Mouse (Mus musculus): ENCODE data around the gene Pla1a. TPM values are rescaled to one million over a fixed set of nuclear protein-coding genes. Genes with fewer than 3 reads are reported as not detected.
A peak's percentile ranks its signal among the peaks of the same experiment; 100 is the strongest.

Gene Pla1a
- polyA plus RNA-seq, 1 experiment = not detected

- no peaks in the 10 kb centered on the region for H3K9me3 ChIP-seq
- peaks cover 78% of the 10 kb centered on the region for H3K4me1 ChIP-seq
- TF ChIP-seq GATA1 (IDR thresholded peaks at IDR 0.05; ENCODE audit: borderline replicate concordance, low read length) = no peak
- TF ChIP-seq FLI1 (IDR thresholded peaks at IDR 0.05; ENCODE audit: low read length) = no peak
- H3K36me3 ChIP-seq (replicated peaks; ENCODE audit: low read length) = no peaks in the 10 kb centered on the region
- peak overlapping the region; percentile 62 for H3K4me3 ChIP-seq (replicated peaks)
- H3K27me3 ChIP-seq (replicated peaks) = no peaks in the 10 kb centered on the region
These were observed 38.7 kb downstream of the Pla1a start for GRCm38 (mm10) chr16:38394191-38394618.

- Histone ChIP-seq H3K27me3 (replicated peaks) (no peaks in the 10 kb centered on the region), H3K9me3 (no peaks in the 10 kb centered on the region), H3K4me3 (replicated peaks) (no peak overlapping the region), H3K4me1 (peaks cover 82% of the 10 kb centered on the region), H3K36me3 (replicated peaks; ENCODE audit: low read length) (no peaks in the 10 kb centered on the region)
- TF ChIP-seq GATA1 (IDR thresholded peaks at IDR 0.05; ENCODE audit: borderline replicate concordance, low read length) (no peak), FLI1 (IDR thresholded peaks at IDR 0.05; ENCODE audit: low read length) (no peak)
These were observed 40.6 kb downstream of the Pla1a start for GRCm38 (mm10) chr16:38392126-38392894.

GRCm38 (mm10) chr16:38390322-38390721 is 42.6 kb downstream of the Pla1a start:
- H3K4me3 ChIP-seq (replicated peaks) = no peak overlapping the region
- H3K27me3 ChIP-seq (replicated peaks) = no peaks in the 10 kb centered on the region
- TF ChIP-seq GATA1 (IDR thresholded peaks at IDR 0.05; ENCODE audit: borderline replicate concordance, low read length) (no peak), FLI1 (IDR thresholded peaks at IDR 0.05; ENCODE audit: low read length) (no peak)
- H3K4me1 ChIP-seq = peaks cover 80% of the 10 kb centered on the region
- no peaks in the 10 kb centered on the region for H3K36me3 ChIP-seq (replicated peaks; ENCODE audit: low read length)
- no peaks in the 10 kb centered on the region for H3K9me3 ChIP-seq

GRCm38 (mm10) chr16:38389284-38389893 is 43.6 kb downstream of the Pla1a start:
- no peak for TF ChIP-seq GATA1 (IDR thresholded peaks at IDR 0.05; ENCODE audit: borderline replicate concordance, low read length)
- no peak for TF ChIP-seq FLI1 (IDR thresholded peaks at IDR 0.05; ENCODE audit: low read length)
- peak overlapping the region; percentile 30 for H3K4me3 ChIP-seq (replicated peaks)
- no peaks in the 10 kb centered on the region for H3K9me3 ChIP-seq
- H3K4me1 ChIP-seq = peaks cover 80% of the 10 kb centered on the region
- H3K27me3 ChIP-seq (replicated peaks) = no peaks in the 10 kb centered on the region
- H3K36me3 ChIP-seq (replicated peaks; ENCODE audit: low read length) = no peaks in the 10 kb centered on the region

- Histone ChIP-seq H3K4me1 (peaks cover 79% of the 10 kb centered on the region), H3K27me3 (replicated peaks) (no peaks in the 10 kb centered on the region), H3K4me3 (replicated peaks) (no peak overlapping the region), H3K36me3 (replicated peaks; ENCODE audit: low read length) (no peaks in the 10 kb centered on the region), H3K9me3 (no peaks in the 10 kb centered on the region)
- no peak for TF ChIP-seq GATA1 (IDR thresholded peaks at IDR 0.05; ENCODE audit: borderline replicate concordance, low read length)
- TF ChIP-seq FLI1 (IDR thresholded peaks at IDR 0.05; ENCODE audit: low read length) = no peak
These were observed 44.2 kb downstream of the Pla1a start for GRCm38 (mm10) chr16:38388757-38389156.

- no peaks in the 10 kb centered on the region for H3K9me3 ChIP-seq
- peaks cover 69% of the 10 kb centered on the region for H3K4me1 ChIP-seq
- H3K4me3 ChIP-seq (replicated peaks) = no peak overlapping the region
- no peaks in the 10 kb centered on the region for H3K27me3 ChIP-seq (replicated peaks)
- no peaks in the 10 kb centered on the region for H3K36me3 ChIP-seq (replicated peaks; ENCODE audit: low read length)
- TF ChIP-seq FLI1 (IDR thresholded peaks at IDR 0.05; ENCODE audit: low read length) (no peak), GATA1 (IDR thresholded peaks at IDR 0.05; ENCODE audit: borderline replicate concordance, low read length) (no peak)
These were observed 45.6 kb downstream of the Pla1a start for GRCm38 (mm10) chr16:38387389-38387788.

- Histone ChIP-seq H3K9me3 (no peaks in the 10 kb centered on the region), H3K36me3 (replicated peaks; ENCODE audit: low read length) (no peaks in the 10 kb centered on the region), H3K4me1 (peaks cover 62% of the 10 kb centered on the region), H3K4me3 (replicated peaks) (no peak overlapping the region), H3K27me3 (replicated peaks) (no peaks in the 10 kb centered on the region)
- TF ChIP-seq GATA1 (IDR thresholded peaks at IDR 0.05; ENCODE audit: borderline replicate concordance, low read length) = no peak
- no peak for TF ChIP-seq FLI1 (IDR thresholded peaks at IDR 0.05; ENCODE audit: low read length)
These were observed 47.2 kb downstream of the Pla1a start for GRCm38 (mm10) chr16:38385700-38386099.

- Histone ChIP-seq H3K27me3 (replicated peaks) (no peaks in the 10 kb centered on the region), H3K4me1 (peaks cover 57% of the 10 kb centered on the region), H3K9me3 (no peaks in the 10 kb centered on the region), H3K4me3 (replicated peaks) (no peak overlapping the region), H3K36me3 (replicated peaks; ENCODE audit: low read length) (no peaks in the 10 kb centered on the region)
- TF ChIP-seq FLI1 (IDR thresholded peaks at IDR 0.05; ENCODE audit: low read length) = no peak
- no peak for TF ChIP-seq GATA1 (IDR thresholded peaks at IDR 0.05; ENCODE audit: borderline replicate concordance, low read length)
These were observed 47.7 kb downstream of the Pla1a start for GRCm38 (mm10) chr16:38385184-38385634.

- Histone ChIP-seq H3K36me3 (replicated peaks; ENCODE audit: low read length) (peaks cover 2% of the 10 kb centered on the region), H3K27me3 (replicated peaks) (no peaks in the 10 kb centered on the region), H3K9me3 (no peaks in the 10 kb centered on the region), H3K4me1 (peaks cover 54% of the 10 kb centered on the region), H3K4me3 (replicated peaks) (no peak overlapping the region)
- TF ChIP-seq FLI1 (IDR thresholded peaks at IDR 0.05; ENCODE audit: low read length) (no peak), GATA1 (IDR thresholded peaks at IDR 0.05; ENCODE audit: borderline replicate concordance, low read length) (no peak)
These were observed 49.3 kb downstream of the Pla1a start for GRCm38 (mm10) chr16:38383683-38384082.

GRCm38 (mm10) chr16:38379926-38380325 is 53.0 kb downstream of the Pla1a start:
- TF ChIP-seq FLI1 (IDR thresholded peaks at IDR 0.05; ENCODE audit: low read length) (no peak), GATA1 (IDR thresholded peaks at IDR 0.05; ENCODE audit: borderline replicate concordance, low read length) (no peak)
- peaks cover 60% of the 10 kb centered on the region for H3K4me1 ChIP-seq
- no peaks in the 10 kb centered on the region for H3K27me3 ChIP-seq (replicated peaks)
- peaks cover 9% of the 10 kb centered on the region for H3K36me3 ChIP-seq (replicated peaks; ENCODE audit: low read length)
- H3K4me3 ChIP-seq (replicated peaks) = no peak overlapping the region
- H3K9me3 ChIP-seq = no peaks in the 10 kb centered on the region
